12 mouse cellular contexts compared by ENCODE assay signal in the genomic region with DNA sequence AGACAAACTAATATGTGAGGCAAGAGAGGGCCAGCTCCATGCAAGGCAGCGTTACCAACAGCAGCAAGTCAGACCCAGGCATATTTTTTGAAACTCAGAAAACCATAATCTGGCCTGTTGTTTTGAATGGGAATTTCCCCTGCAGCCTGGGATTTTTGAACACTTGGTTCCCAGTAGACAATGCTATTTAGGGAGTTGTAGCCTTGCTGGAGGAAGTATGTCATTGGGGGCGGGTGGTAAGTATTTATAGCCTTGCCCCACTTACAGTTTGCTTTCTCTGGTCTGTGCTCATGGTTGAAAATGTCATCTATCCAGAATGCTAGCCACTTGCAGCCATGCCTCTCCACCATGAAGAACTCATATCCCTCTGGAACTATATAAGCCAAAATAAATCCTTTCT.
DNase-seq lines count a peak whose midpoint lies in the region.
"Had no signal": no experiment of that assay in that cellular context is flagged by ENCODE, and none has a peak within 500 bp of the region (broad histone marks: within the 10 kb centered on the region; RNA-seq: fewer than 3 reads in every experiment).

No protein-coding gene starts in this region.

- peak; percentile 42 to 45 for DNase-seq in cerebellum, postnatal 25 days
- no peak for DNase-seq in cerebellum, postnatal 4 days (ENCODE audit: low spot score in 2 of 2)
- peak; percentile 64 for DNase-seq in right cerebral cortex, adult 18-20 months
- DNase-seq in right cerebral cortex, postnatal 14 days = no peak
- DNase-seq in heart, adult 9 months (ENCODE audit: low spot score in 2 of 2) = peak; percentile 48
- peak; percentile 56 for DNase-seq in heart, postnatal 4 days
- no peak for DNase-seq in kidney, adult 18-20 months
- no peak for DNase-seq in lung, postnatal 14 days
- DNase-seq: gastrocnemius, postnatal 14 days; liver, embryonic 13.5 days; lung, postnatal 10 days; thymus, postnatal 14 days had no signal

Comparison
In these comparisons a context has a peak if more than half of its experiments do, and no peak if none do; other contexts are left out.
1. DNase-seq: peak in cerebellum, postnatal 25 days (2 of 2), right cerebral cortex, adult 18-20 months (single experiment), heart, adult 9 months (2 of 2) and heart, postnatal 4 days (single experiment); none in cerebellum, postnatal 4 days (0 of 2), right cerebral cortex, postnatal 14 days (single experiment), kidney, adult 18-20 months (single experiment) and lung, postnatal 14 days (single experiment).